Mouse (Mus musculus) CH12.LX (cell line): ENCODE results near the gene Gm17482. TPM values are rescaled to one million over a fixed set of nuclear protein-coding genes. Genes with fewer than 3 reads are reported as not detected.

ENCODE experiments used
- DNase-seq: peaks from one replicate; pipeline ENCODE4 v3.0.0-alpha.2; 2013; ENCODE audit errors: extremely low read depth
- H3K27ac ChIP-seq: 2 replicates; pipeline ENCODE4 v1.5.1; 2012; ENCODE audit warnings: low read depth, mild to moderate bottlenecking, control low read depth, moderate library complexity; ENCODE audit not compliant: insufficient read depth
- H3K27me3 ChIP-seq: replicated peaks from 2 replicates; pipeline ENCODE3; 2012; ENCODE audit warnings: inconsistent platforms
- H3K36me3 ChIP-seq, 2 experiments: replicated peaks in 1 of 2; 2 replicates each; pipeline versions ENCODE3 to v1.6.1; 2012; ENCODE audit warnings: inconsistent platforms in 1 of 2, low read length in 1 of 2, mild to moderate bottlenecking in 1 of 2, mixed read lengths in 1 of 2, moderate library complexity in 1 of 2; ENCODE audit not compliant: control insufficient read depth in 1 of 2, insufficient read depth in 1 of 2
- H3K4me1 ChIP-seq, 2 experiments: 2 replicates each; pipeline ENCODE4 v1.6.1; 2012; ENCODE audit warnings: inconsistent platforms in 1 of 2, moderate library complexity in 1 of 2; ENCODE audit not compliant: insufficient read depth in 2 of 2, control insufficient read depth in 1 of 2
- H3K4me2 ChIP-seq: 2 replicates; pipeline ENCODE4 v1.6.1; 2012; ENCODE audit warnings: low read depth, mild to moderate bottlenecking, control low read depth; ENCODE audit not compliant: poor library complexity, insufficient read depth, severe bottlenecking
- H3K4me3 ChIP-seq, 3 experiments: fragments of 150-350 bp in 1 of 3; sonication (generic) in 1 of 3; replicated peaks in 1 of 3; 2 replicates each; pipeline versions ENCODE3 to v1.5.1; 2011 to 2012; ENCODE audit warnings: low read depth in 2 of 3, low read length in 2 of 3, mild to moderate bottlenecking in 2 of 3, moderate library complexity in 2 of 3, control low read depth in 1 of 3, improper control_type of control experiment in 1 of 3, inconsistent platforms in 1 of 3, mixed read lengths in 1 of 3; ENCODE audit not compliant: poor library complexity in 1 of 3
- H3K79me2 ChIP-seq: replicated peaks from 2 replicates; pipeline ENCODE4 v1.6.1; 2012; ENCODE audit warnings: mild to moderate bottlenecking, moderate library complexity; ENCODE audit not compliant: control insufficient read depth, poor library complexity, insufficient read depth, severe bottlenecking; ENCODE audit errors: extremely low read depth
- H3K9ac ChIP-seq: 2 replicates; pipeline ENCODE4 v1.6.1; 2012; ENCODE audit warnings: low read depth, mild to moderate bottlenecking, control low read depth, moderate library complexity; ENCODE audit not compliant: insufficient read depth
- H3K9me3 ChIP-seq: replicated peaks from 2 replicates; pipeline ENCODE3; 2012; ENCODE audit warnings: low read length, inconsistent platforms, mixed read lengths
- CHD1 ChIP-seq: IDR thresholded peaks from 2 replicates; pipeline ENCODE4 v1.6.1; 2012; ENCODE audit warnings: low read depth, low read length, improper control_type of control experiment, inconsistent platforms
- CHD2 ChIP-seq: IDR thresholded peaks from 2 replicates; pipeline ENCODE4 v1.6.1; 2011; ENCODE audit warnings: low read length, improper control_type of control experiment
- E2F4 ChIP-seq: IDR thresholded peaks from 2 replicates; pipeline ENCODE4 v1.6.1; 2011; ENCODE audit warnings: low read depth, low read length, improper control_type of control experiment; ENCODE audit not compliant: insufficient replicate concordance
- ELF1 ChIP-seq: IDR thresholded peaks from 2 replicates; pipeline ENCODE4 v1.6.1; 2014; ENCODE audit warnings: low read depth, mild to moderate bottlenecking, inconsistent platforms, low read length, improper control_type of control experiment
- EP300 ChIP-seq: IDR thresholded peaks from 2 replicates; pipeline ENCODE4 v1.6.1; 2011; ENCODE audit warnings: low read length, improper control_type of control experiment
- ETS1 ChIP-seq: conservative IDR thresholded peaks from 2 replicates; pipeline ENCODE4 v1.6.1; 2012; ENCODE audit warnings: low read depth, mild to moderate bottlenecking, inconsistent platforms, low read length, improper control_type of control experiment, moderate library complexity
- IRF4 ChIP-seq: IDR thresholded peaks from 2 replicates; pipeline ENCODE4 v1.6.1; 2014; ENCODE audit warnings: low read depth, mild to moderate bottlenecking, inconsistent platforms, low read length, improper control_type of control experiment
- KAT2A ChIP-seq: IDR thresholded peaks from 2 replicates; pipeline ENCODE4 v1.6.1; 2012; ENCODE audit warnings: low read length, improper control_type of control experiment, inconsistent platforms; ENCODE audit not compliant: insufficient replicate concordance
- MAFK ChIP-seq: IDR thresholded peaks from 2 replicates; pipeline ENCODE4 v1.6.1; 2011; ENCODE audit warnings: low read length, improper control_type of control experiment; ENCODE audit not compliant: insufficient replicate concordance
- MAX ChIP-seq: IDR thresholded peaks from 2 replicates; pipeline ENCODE4 v1.6.1; 2011; ENCODE audit warnings: low read length, improper control_type of control experiment
- MEF2A ChIP-seq: IDR thresholded peaks from 2 replicates; pipeline ENCODE4 v1.6.1; 2014; ENCODE audit warnings: low read depth, mild to moderate bottlenecking, inconsistent platforms, low read length, improper control_type of control experiment, borderline replicate concordance
- MXI1 ChIP-seq: IDR thresholded peaks from 2 replicates; pipeline ENCODE4 v1.6.1; 2011; ENCODE audit warnings: mild to moderate bottlenecking, low read depth, low read length, improper control_type of control experiment
- MYC ChIP-seq: IDR thresholded peaks from 2 replicates; pipeline ENCODE4 v1.6.1; 2011; ENCODE audit warnings: low read depth, mild to moderate bottlenecking, improper control_type of control experiment, low read length
- POLR2AphosphoS2 ChIP-seq: IDR thresholded peaks from 2 replicates; pipeline ENCODE4 v1.6.1; 2011; ENCODE audit warnings: low read depth, low read length, improper control_type of control experiment
- RAD21 ChIP-seq: IDR thresholded peaks from 2 replicates; pipeline ENCODE4 v1.6.1; 2011; ENCODE audit warnings: low read depth, mild to moderate bottlenecking, low read length, improper control_type of control experiment, moderate library complexity
- TBP ChIP-seq: conservative IDR thresholded peaks from 2 replicates; pipeline ENCODE4 v1.6.1; 2011; ENCODE audit warnings: low read depth, low read length, improper control_type of control experiment
- ZC3H11A ChIP-seq: IDR thresholded peaks from 2 replicates; pipeline ENCODE4 v1.6.1; 2012; ENCODE audit warnings: low read depth, mild to moderate bottlenecking, inconsistent platforms, low read length, improper control_type of control experiment
- ZMIZ1 ChIP-seq: IDR thresholded peaks from 2 replicates; pipeline ENCODE4 v1.6.1; 2012; ENCODE audit warnings: low read depth, mild to moderate bottlenecking, inconsistent platforms, low read length, improper control_type of control experiment
- dilution Hi-C: fragments of 300-500 bp; cut with MboI; formaldehyde crosslinking; loops from 2 replicates; pipeline ENCODE4 v1.14.3; 2020; ENCODE audit warnings: low sequenced_read_pairs; ENCODE audit not compliant: extremely low pct_unique_long_range_greater_than_20kb, extremely low pct_ligation_motif_present
- in situ Hi-C: fragments of 300-500 bp; cut with MboI; formaldehyde crosslinking; loops from 3 replicates; pipeline ENCODE4 v1.14.3; 2019; ENCODE audit warnings: low sequenced_read_pairs, low pct_ligation_motif_present, low pct_unique_long_range_greater_than_20kb, mixed read lengths
- polyA plus RNA-seq: library from polyadenylated mRNA; unstranded; fragments of >175 nt; gene quantifications from 2 replicates; pipeline ENCODE4 v1.2.1, GENCODE M21; 2012; ENCODE audit warnings: low read depth; ENCODE audit not compliant: insufficient read length
- total RNA-seq, 2 experiments: library from RNA; depleted of rRNA; stranded (reverse); fragments of 300-350 nt in 1 of 2; fragments of >200 nt in 1 of 2; gene quantifications; 2 replicates each; pipeline ENCODE4 v1.2.3; 2012 to 2014

Gm17482 gene
- total and polyA plus RNA-seq, 3 experiments = not detected

DNA sequence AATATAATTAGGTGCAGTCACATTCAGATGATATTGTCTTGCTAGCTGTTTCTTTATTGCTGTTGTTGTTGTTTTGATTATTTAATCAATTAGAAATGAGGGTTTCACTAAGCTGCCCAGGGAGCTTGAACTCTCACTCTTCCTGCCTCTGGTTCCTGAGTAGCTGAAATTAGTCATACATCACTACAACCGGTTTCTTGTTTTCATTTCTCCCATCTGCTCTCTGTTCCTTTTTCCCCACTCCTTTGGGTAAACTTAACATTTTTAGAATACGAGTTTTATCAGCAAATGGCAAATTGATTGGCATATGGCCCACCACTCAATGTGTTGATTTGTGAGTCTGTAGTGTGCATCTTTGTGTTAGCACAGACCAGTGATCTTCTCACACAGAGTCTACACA is 80.0 kb downstream of the Gm17482 start:
- H3K4me1 ChIP-seq = peaks cover 7 to 33% of the 10 kb centered on the region in 2 experiments; a peak in 3 of 4 replicates
- no peak overlapping the region for H3K4me2 ChIP-seq
- H3K36me3 ChIP-seq = no peaks in the 10 kb centered on the region
- H3K79me2 ChIP-seq = no peaks in the 10 kb centered on the region
- TF ChIP-seq MXI1 (no peak), EP300 (peak; percentile 77), E2F4 (no peak), MAX (no peak), POLR2AphosphoS2 (no peak), MEF2A (no peak; the same call in 1 of the 2 replicates), MAFK (no peak), MYC (no peak), KAT2A (no peak), ZC3H11A (no peak), ELF1 (peak; percentile 20; the same call in 1 of the 2 replicates), ETS1 (no peak), IRF4 (peak; percentile 79), ZMIZ1 (no peak), CHD2 (no peak), TBP (no peak), CHD1 (no peak), RAD21 (no peak)
- H3K4me3 ChIP-seq = no peak overlapping the region
- no peak overlapping the region for H3K9ac ChIP-seq
- no peak overlapping the region for H3K27ac ChIP-seq
- no peaks in the 10 kb centered on the region for H3K27me3 ChIP-seq
- DNase-seq = no peak
- dilution Hi-C loops = no loop called here
- peaks cover 6% of the 10 kb centered on the region for H3K9me3 ChIP-seq
- in situ Hi-C loops = no loop called here

Other genes starting within 250 kb of the Gm17482 start
- gene Tamm41, start 189.5 kb upstream of the Gm17482 start, total RNA-seq (2012; rRNA removed) = 29.3 and 43.3 TPM in 2 replicates
- 39.8 and 40.5 TPM in 2 replicates for gene Tamm41, start 189.5 kb upstream of the Gm17482 start, total RNA-seq (2014; rRNA removed)
- gene Tamm41, start 189.5 kb upstream of the Gm17482 start, polyA plus RNA-seq = 40.4 and 41.1 TPM in 2 replicates
- gene Syn2, start 92.4 kb upstream of the Gm17482 start, total RNA-seq (2012; rRNA removed) = 0.55 and 0.59 TPM in 2 replicates
- 1.2 and 1.6 TPM in 2 replicates for gene Syn2, start 92.4 kb upstream of the Gm17482 start, total RNA-seq (2014; rRNA removed)
- gene Syn2, start 92.4 kb upstream of the Gm17482 start, polyA plus RNA-seq = 1.2 and 1.3 TPM in 2 replicates
- not detected in 2 replicates for gene Timp4, start 24.9 kb downstream of the Gm17482 start, total RNA-seq (2012; rRNA removed)
- gene Timp4, start 24.9 kb downstream of the Gm17482 start, total RNA-seq (2014; rRNA removed) = not detected in 2 replicates
- 0.12 TPM in 1 of 2 replicates, not detected in the other for gene Timp4, start 24.9 kb downstream of the Gm17482 start, polyA plus RNA-seq
- not detected in 2 replicates for gene Pparg, start 133.6 kb downstream of the Gm17482 start, total RNA-seq (2012; rRNA removed)
- gene Pparg, start 133.6 kb downstream of the Gm17482 start, total RNA-seq (2014; rRNA removed) = not detected in 2 replicates
- gene Pparg, start 133.6 kb downstream of the Gm17482 start, polyA plus RNA-seq = not detected in 2 replicates